Mouse (Mus musculus) embryonic facial prominence, embryonic 12.5 days (tissue): ENCODE measurements around the gene Ngef. TPM values are rescaled to one million over a fixed set of nuclear protein-coding genes. Genes with fewer than 3 reads are reported as not detected.

Experiments
- ATAC-seq: fragments of 200-750 bp; cut with Nextera tagmentation; 2 replicates; pipeline ENCODE4 v1.8.0; 2017; ENCODE audit not compliant: insufficient number of reproducible peaks, insufficient read depth, low FRiP score, low TSS enrichment
- H3K27ac ChIP-seq: fragments of 300-500 bp; sonication (generic); 2 replicates; pipeline ENCODE4 v1.5.1; 2016; ENCODE audit warnings: mild to moderate bottlenecking
- H3K27me3 ChIP-seq: fragments of 300-500 bp; sonication (generic); 2 replicates; pipeline ENCODE4 v1.6.1; 2016; ENCODE audit warnings: mild to moderate bottlenecking, moderate library complexity
- H3K36me3 ChIP-seq: fragments of 300-500 bp; sonication (generic); 2 replicates; pipeline ENCODE4 v1.6.1; 2016; ENCODE audit warnings: mild to moderate bottlenecking
- H3K4me1 ChIP-seq: fragments of 300-500 bp; sonication (generic); 2 replicates; pipeline ENCODE4 v1.6.1; 2016
- H3K4me2 ChIP-seq: fragments of 300-500 bp; sonication (generic); replicated peaks from 2 replicates; pipeline ENCODE4 v1.6.1; 2016; ENCODE audit warnings: mild to moderate bottlenecking, moderate library complexity
- H3K4me3 ChIP-seq: fragments of 300-500 bp; sonication (generic); 2 replicates; pipeline ENCODE4 v1.5.1; 2016; ENCODE audit warnings: mild to moderate bottlenecking
- H3K9ac ChIP-seq: fragments of 300-500 bp; sonication (generic); 2 replicates; pipeline ENCODE4 v1.6.1; 2016; ENCODE audit warnings: mild to moderate bottlenecking, moderate library complexity
- H3K9me3 ChIP-seq: fragments of 300-500 bp; sonication (generic); 2 replicates; pipeline ENCODE4 v1.6.1; 2016; ENCODE audit warnings: mild to moderate bottlenecking, moderate library complexity
- WGBS: fragments of 180-500 bp; shearing (Covaris S2); methylation state at CpG from one replicate; pipeline ENCODE4 v1.1.7; 2016; 5-methylcytosine and 5-hydroxymethylcytosine counted together
- polyA plus RNA-seq: library from polyadenylated mRNA; unstranded; fragments of >200 nt; fragmentation: Nextera tagmentation; extraction: Ambion mirVana; gene quantifications from 2 replicates; pipeline ENCODE4 v1.2.1, GENCODE M21; 2016

Gene Ngef
- polyA plus RNA-seq, 1 experiment from 2014 or later: 1.9 TPM

DNA sequence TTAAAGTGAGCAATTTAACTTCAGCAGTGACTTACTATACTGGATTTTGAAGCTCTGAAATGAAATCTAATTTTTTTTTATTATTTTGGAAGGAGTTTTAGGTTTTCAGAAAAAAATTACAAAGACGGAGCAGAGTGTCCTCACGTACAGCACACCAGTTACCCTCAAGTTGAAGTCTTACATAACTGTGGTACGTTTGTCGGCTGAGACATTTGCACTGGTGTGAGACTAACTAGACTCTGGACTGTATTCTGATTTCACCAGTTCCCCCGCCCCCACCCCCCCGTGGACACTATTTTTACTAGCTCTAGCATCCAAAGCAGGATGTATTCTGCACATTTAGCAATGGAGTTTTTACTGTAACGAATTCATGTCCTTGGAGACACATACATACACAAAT, 26.9 kb upstream of the Ngef start:
- WGBS: 78% methylated on average over 7 of the region's 7 CpGs
- ATAC-seq: no peak
- no peak overlapping the region for H3K27ac ChIP-seq

GRCm38 (mm10) chr1:87594671-87595070, 21.0 kb upstream of the Ngef start:
- Histone ChIP-seq H3K27ac (no peak overlapping the region), H3K27me3 (no peaks in the 10 kb centered on the region), H3K4me3 (no peak overlapping the region), H3K9me3 (no peaks in the 10 kb centered on the region), H3K4me1 (no peaks in the 10 kb centered on the region), H3K36me3 (no peaks in the 10 kb centered on the region), H3K9ac (no peak overlapping the region), H3K4me2 (no peak overlapping the region)
- no peak for ATAC-seq
- 95% methylated on average over 10 of the region's 10 CpGs for WGBS

More for the DNA sequence above, 26.9 kb upstream of the Ngef start:
- Histone ChIP-seq H3K27me3 (no peaks in the 10 kb centered on the region), H3K36me3 (no peaks in the 10 kb centered on the region), H3K4me1 (no peaks in the 10 kb centered on the region), H3K9me3 (no peaks in the 10 kb centered on the region), H3K9ac (no peak overlapping the region), H3K4me3 (no peak overlapping the region), H3K4me2 (no peak overlapping the region)

DNA sequence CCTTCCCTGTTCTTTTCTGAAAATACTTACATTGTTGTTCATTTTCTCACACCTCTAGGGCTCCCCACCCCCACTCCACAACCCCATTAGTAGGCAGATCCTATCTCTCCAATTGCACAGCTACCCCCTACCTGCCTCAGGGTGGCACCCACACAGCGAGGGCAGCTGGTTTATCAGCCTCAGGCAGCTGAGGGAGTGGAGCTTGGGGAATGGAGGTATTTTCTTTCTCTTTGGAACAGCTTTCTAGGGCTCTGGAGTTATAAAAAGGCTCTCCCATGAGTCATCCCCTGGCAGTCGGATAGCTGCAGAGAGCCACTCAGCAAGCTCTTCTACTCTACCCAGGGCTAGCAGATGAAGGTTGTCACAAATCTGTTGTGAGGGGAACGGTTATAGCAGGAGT, 20.6 kb upstream of the Ngef start:
- no peak for ATAC-seq
- Histone ChIP-seq H3K27me3 (no peaks in the 10 kb centered on the region), H3K36me3 (no peaks in the 10 kb centered on the region), H3K27ac (no peak overlapping the region), H3K4me1 (no peaks in the 10 kb centered on the region), H3K9ac (no peak overlapping the region), H3K4me2 (no peak overlapping the region), H3K4me3 (no peak overlapping the region), H3K9me3 (no peaks in the 10 kb centered on the region)
- 71% methylated on average over 3 of the region's 3 CpGs for WGBS

GRCm38 (mm10) chr1:87589980-87590379, 16.3 kb upstream of the Ngef start:
- Histone ChIP-seq H3K9ac (no peak overlapping the region), H3K27me3 (no peaks in the 10 kb centered on the region), H3K4me2 (no peak overlapping the region), H3K27ac (no peak overlapping the region), H3K4me1 (no peaks in the 10 kb centered on the region), H3K36me3 (no peaks in the 10 kb centered on the region), H3K4me3 (no peak overlapping the region), H3K9me3 (no peaks in the 10 kb centered on the region)
- 92% methylated on average over 8 of the region's 8 CpGs for WGBS
- no peak for ATAC-seq

GRCm38 (mm10) chr1:87589162-87589561, 15.5 kb upstream of the Ngef start:
- Histone ChIP-seq H3K9me3 (no peaks in the 10 kb centered on the region), H3K27me3 (no peaks in the 10 kb centered on the region), H3K36me3 (no peaks in the 10 kb centered on the region), H3K4me3 (no peak overlapping the region), H3K4me1 (no peaks in the 10 kb centered on the region), H3K4me2 (no peak overlapping the region), H3K27ac (no peak overlapping the region), H3K9ac (no peak overlapping the region)
- no peak for ATAC-seq
- 89% methylated on average over 7 of the region's 7 CpGs for WGBS

- Histone ChIP-seq H3K27me3 (no peaks in the 10 kb centered on the region), H3K4me1 (no peaks in the 10 kb centered on the region), H3K9me3 (no peaks in the 10 kb centered on the region), H3K4me2 (no peak overlapping the region), H3K27ac (no peak overlapping the region), H3K36me3 (no peaks in the 10 kb centered on the region), H3K9ac (no peak overlapping the region), H3K4me3 (no peak overlapping the region)
- WGBS: 5% methylated on average over 3 of the region's 3 CpGs
- no peak for ATAC-seq
These were observed 7.2 kb upstream of the Ngef start for GRCm38 (mm10) chr1:87580824-87581223.

GRCm38 (mm10) chr1:87578965-87579364, 5.3 kb upstream of the Ngef start:
- no peaks in the 10 kb centered on the region for H3K4me1 ChIP-seq
- no peaks in the 10 kb centered on the region for H3K27me3 ChIP-seq
- H3K9me3 ChIP-seq: no peaks in the 10 kb centered on the region
- H3K4me2 ChIP-seq: no peak overlapping the region
- no peak overlapping the region for H3K27ac ChIP-seq
- no peak overlapping the region for H3K9ac ChIP-seq
- 74% methylated on average over 6 of the region's 6 CpGs for WGBS
- no peak for ATAC-seq
- H3K36me3 ChIP-seq: no peaks in the 10 kb centered on the region
- no peak overlapping the region for H3K4me3 ChIP-seq

DNA sequence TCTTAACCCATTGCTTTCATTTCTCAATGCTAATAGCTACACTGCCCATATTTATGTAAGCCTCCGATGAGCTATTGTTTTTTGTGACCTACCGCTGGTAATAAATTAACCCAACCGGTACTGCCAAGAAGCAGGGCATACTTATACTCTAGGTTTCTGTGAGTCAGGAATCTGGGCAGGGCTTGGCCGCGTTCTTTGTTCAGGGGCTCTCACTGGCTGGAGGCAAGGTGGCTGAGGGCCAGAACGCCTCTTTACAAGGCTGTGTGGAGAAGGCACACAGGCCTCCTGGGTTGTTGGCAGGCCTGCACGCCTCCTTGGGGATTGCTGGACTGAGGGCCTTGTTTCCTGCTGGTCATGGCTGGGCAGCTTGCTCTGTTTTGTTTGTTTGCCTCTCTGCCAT, 1.1 kb upstream of the Ngef start:
- ATAC-seq: no peak
- no peaks in the 10 kb centered on the region for H3K4me1 ChIP-seq
- no peak overlapping the region for H3K9ac ChIP-seq
- H3K9me3 ChIP-seq: no peaks in the 10 kb centered on the region
- no peaks in the 10 kb centered on the region for H3K27me3 ChIP-seq
- WGBS: 73% methylated on average over 7 of the region's 7 CpGs
- H3K36me3 ChIP-seq: no peaks in the 10 kb centered on the region
- H3K4me3 ChIP-seq: no peak overlapping the region
- H3K4me2 ChIP-seq: no peak overlapping the region
- no peak overlapping the region for H3K27ac ChIP-seq

DNA sequence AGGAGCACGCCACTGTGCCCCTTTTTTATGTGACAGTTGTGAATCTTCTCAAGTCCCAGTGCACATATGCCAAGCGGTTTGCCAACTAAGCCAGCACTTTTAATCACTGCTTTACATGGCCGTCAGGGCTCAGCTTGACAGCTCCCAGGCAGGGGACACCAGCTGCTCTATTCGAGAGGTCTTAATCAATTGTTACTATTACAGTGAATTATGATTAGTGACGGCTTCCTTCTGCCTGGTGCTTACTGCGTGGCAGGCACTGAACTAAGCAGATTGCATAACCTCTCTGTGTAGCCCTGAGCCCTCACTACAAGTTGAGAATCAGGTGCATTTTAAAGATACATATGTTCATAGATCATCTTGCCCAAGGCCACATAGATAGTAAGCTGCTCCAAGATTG, 683 bp upstream of the Ngef start:
- no peak for ATAC-seq
- WGBS: 68% methylated on average over 6 of the region's 6 CpGs
- no peaks in the 10 kb centered on the region for H3K36me3 ChIP-seq
- no peaks in the 10 kb centered on the region for H3K27me3 ChIP-seq
- H3K27ac ChIP-seq: no peak overlapping the region
- H3K4me1 ChIP-seq: no peaks in the 10 kb centered on the region
- H3K4me3 ChIP-seq: no peak overlapping the region
- no peaks in the 10 kb centered on the region for H3K9me3 ChIP-seq
- H3K4me2 ChIP-seq: no peak overlapping the region
- no peak overlapping the region for H3K9ac ChIP-seq

- no peaks in the 10 kb centered on the region for H3K36me3 ChIP-seq
- no peak overlapping the region for H3K9ac ChIP-seq
- H3K9me3 ChIP-seq: no peaks in the 10 kb centered on the region
- 75% methylated on average over 5 of the region's 5 CpGs for WGBS
- no peak overlapping the region for H3K4me2 ChIP-seq
- ATAC-seq: no peak
- no peak overlapping the region for H3K27ac ChIP-seq
- no peaks in the 10 kb centered on the region for H3K27me3 ChIP-seq
- H3K4me1 ChIP-seq: no peaks in the 10 kb centered on the region
- H3K4me3 ChIP-seq: no peak overlapping the region
These were observed 409 bp downstream of the Ngef start for GRCm38 (mm10) chr1:87573261-87573660.

GRCm38 (mm10) chr1:87568398-87568797, 5.3 kb downstream of the Ngef start:
- Histone ChIP-seq H3K27me3 (no peaks in the 10 kb centered on the region), H3K4me3 (no peak overlapping the region), H3K9ac (no peak overlapping the region), H3K36me3 (no peaks in the 10 kb centered on the region), H3K4me1 (no peaks in the 10 kb centered on the region), H3K9me3 (no peaks in the 10 kb centered on the region), H3K4me2 (no peak overlapping the region), H3K27ac (no peak overlapping the region)
- WGBS: 40% methylated on average over 6 of the region's 6 CpGs
- no peak for ATAC-seq

DNA sequence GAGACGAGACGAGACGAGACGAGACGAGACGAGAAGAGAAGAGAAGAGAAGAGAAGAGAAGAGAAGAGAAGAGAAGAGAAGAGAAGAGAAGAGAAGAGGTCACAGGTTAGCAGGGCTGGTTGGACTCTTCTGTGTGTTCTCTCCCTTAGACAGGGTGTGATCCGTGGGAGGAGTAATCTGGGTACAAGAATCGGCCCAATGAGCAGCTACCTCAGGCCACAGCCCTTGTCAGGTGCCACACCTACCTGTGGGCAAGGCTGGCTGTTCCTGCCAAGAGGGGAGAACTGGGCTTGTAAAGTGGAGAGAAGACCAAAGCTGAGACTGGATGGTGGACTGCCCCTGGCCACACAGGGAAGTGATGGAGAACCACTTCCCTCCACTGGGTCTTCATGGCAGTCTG, 7.9 kb downstream of the Ngef start:
- no peaks in the 10 kb centered on the region for H3K4me1 ChIP-seq
- WGBS: 90% methylated on average over 8 of the region's 8 CpGs
- ATAC-seq: no peak

DNA sequence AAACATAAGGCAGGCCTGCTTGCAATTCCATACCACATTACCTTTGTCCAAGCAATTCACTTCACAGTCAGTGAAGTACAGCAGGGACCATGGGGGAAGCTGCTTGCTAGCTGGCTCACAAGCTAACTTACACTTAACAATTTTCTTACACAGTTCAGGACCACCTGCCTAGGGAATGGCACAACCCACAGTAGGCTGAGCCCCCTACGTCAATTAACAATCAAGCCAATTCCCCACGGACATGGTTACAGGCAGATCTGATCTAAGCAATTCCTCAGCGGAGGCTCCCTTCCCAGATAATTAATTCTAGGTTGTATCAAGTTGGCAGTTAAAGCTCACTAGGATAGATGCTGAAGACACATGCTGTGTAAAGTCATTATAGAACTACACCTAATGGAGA, 10.7 kb downstream of the Ngef start:
- no peaks in the 10 kb centered on the region for H3K9me3 ChIP-seq
- no peak for ATAC-seq
- no peak overlapping the region for H3K4me2 ChIP-seq
- no peak overlapping the region for H3K27ac ChIP-seq
- H3K4me3 ChIP-seq: no peak overlapping the region
- no peak overlapping the region for H3K9ac ChIP-seq
- WGBS: 51% methylated on average over 3 of the region's 3 CpGs
- H3K36me3 ChIP-seq: no peaks in the 10 kb centered on the region
- no peaks in the 10 kb centered on the region for H3K27me3 ChIP-seq
- no peaks in the 10 kb centered on the region for H3K4me1 ChIP-seq

More for the DNA sequence above, 7.9 kb downstream of the Ngef start:
- Histone ChIP-seq H3K4me3 (no peak overlapping the region), H3K27me3 (no peaks in the 10 kb centered on the region), H3K9me3 (no peaks in the 10 kb centered on the region), H3K9ac (no peak overlapping the region), H3K4me2 (no peak overlapping the region), H3K36me3 (no peaks in the 10 kb centered on the region), H3K27ac (no peak overlapping the region)
